Mouse (Mus musculus) small intestine, adult 2 months (tissue): Measurements from ENCODE around the gene Nup88.

Source experiments
- CTCF ChIP-seq: fragments of 200-500 bp; IDR thresholded peaks from 2 replicates; pipeline ENCODE4 v1.5.1; 2012; ENCODE audit warnings: low read depth, mild to moderate bottlenecking, control low read depth, inconsistent platforms, low read length, moderate library complexity, mixed read lengths; ENCODE audit not compliant: insufficient replicate concordance, insufficient read length; ENCODE audit errors: extremely low read depth
- POLR2A ChIP-seq: fragments of 200-500 bp; IDR thresholded peaks from 2 replicates; pipeline ENCODE4 v1.6.1; 2012; ENCODE audit warnings: low read depth, mild to moderate bottlenecking, control low read depth, inconsistent platforms, low read length, moderate library complexity

DNA sequence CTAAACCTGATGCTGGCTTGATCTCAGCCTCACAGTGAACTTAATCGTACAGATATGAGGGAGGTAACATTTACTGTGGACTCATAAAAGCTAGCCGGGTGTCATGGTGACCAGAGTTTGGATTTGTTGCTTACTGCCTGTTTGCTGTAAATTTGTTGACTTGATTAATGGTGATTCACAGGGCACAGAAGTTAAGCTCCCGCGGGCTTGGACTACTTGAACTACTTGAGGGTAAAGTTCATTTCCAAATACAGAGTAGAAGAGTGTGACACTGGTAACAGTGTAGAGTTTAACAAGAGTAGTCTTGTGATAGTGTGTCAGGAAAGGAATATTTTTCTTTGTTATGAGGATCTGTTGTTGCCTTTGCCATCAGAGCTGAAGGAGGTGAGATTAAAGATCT lies 50.2 kb downstream of the Nup88 start:
- TF ChIP-seq POLR2A: no peak
- TF ChIP-seq CTCF: no peak
